Mouse (Mus musculus): ENCODE results near the gene Tmem131. TPM values are rescaled to one million over a fixed set of nuclear protein-coding genes. Genes with fewer than 3 reads are reported as not detected.

Tmem131 gene
- polyA plus RNA-seq, 1 experiment from 2014 or later, result 23.1 TPM

- WGBS, result 81% methylated on average over 9 of the region's 9 CpGs
- Histone ChIP-seq H3K4me2 (ENCODE audit: low read length) (no peak overlapping the region), H3K9ac (replicated peaks; ENCODE audit: low read length) (no peak overlapping the region), H3K4me3 (replicated peaks; ENCODE audit: low read depth, low read length) (no peak overlapping the region), H3K27ac (replicated peaks; ENCODE audit: low read depth, low read length) (no peak overlapping the region), H3K4me1 (ENCODE audit: control insufficient read depth, insufficient read depth, low read length) (no peaks in the 10 kb centered on the region), H3K9me3 (ENCODE audit: control insufficient read depth, low read length) (no peaks in the 10 kb centered on the region), H3K36me3 (ENCODE audit: control insufficient read depth, insufficient read depth, low read length) (no peaks in the 10 kb centered on the region), H3K27me3 (ENCODE audit: control insufficient read depth, insufficient read depth, low read length) (no peaks in the 10 kb centered on the region)
- DNase-seq, result no peak
- ATAC-seq (ENCODE audit: low FRiP score, low TSS enrichment), result no peak
These were observed 184.9 kb downstream of the Tmem131 start for GRCm38 (mm10) chr1:36758553-36758952.

DNA sequence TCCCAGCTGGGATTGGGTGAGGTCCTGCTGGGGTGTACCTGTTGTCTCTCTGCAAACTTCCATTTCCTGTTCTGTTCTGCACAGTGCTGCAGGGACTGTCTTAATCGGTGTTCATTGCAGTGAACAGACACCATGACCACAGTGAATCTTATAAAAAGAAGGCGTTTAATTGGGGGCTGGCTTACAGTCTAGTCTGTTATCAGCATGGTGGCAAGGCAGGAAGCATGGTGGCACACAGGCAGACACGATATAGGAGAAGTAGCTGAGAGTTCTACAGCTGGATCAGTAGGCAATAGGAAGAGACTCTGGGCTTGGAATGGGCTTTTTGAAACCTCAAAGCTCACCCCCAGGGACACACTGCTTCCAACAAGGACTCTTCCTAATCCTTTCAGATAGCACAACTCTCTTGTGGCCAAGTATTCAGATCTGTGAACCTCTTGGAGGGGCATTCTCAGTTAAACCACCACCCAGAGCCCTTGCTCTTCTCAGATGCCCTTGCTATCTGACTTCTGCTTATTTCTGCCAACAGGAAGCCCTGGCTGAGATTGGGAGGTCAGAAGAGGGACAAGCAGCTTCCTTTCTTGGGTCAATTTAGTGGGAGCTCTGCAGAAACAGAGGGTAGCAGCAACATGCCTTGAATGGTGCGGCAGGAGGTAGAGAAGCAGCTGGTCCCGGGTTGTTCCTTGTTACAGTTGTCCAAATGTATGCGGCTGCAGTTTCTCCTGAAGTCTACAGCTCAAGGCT, 189.4 kb downstream of the Tmem131 start:
- no peak overlapping the region for H3K9ac ChIP-seq (replicated peaks; ENCODE audit: low read length)
- H3K27me3 ChIP-seq (ENCODE audit: control insufficient read depth, insufficient read depth, low read length), result no peaks in the 10 kb centered on the region
- no peak overlapping the region for H3K4me2 ChIP-seq (ENCODE audit: low read length)
- no peaks in the 10 kb centered on the region for H3K36me3 ChIP-seq (ENCODE audit: control insufficient read depth, insufficient read depth, low read length)
- no peaks in the 10 kb centered on the region for H3K9me3 ChIP-seq (ENCODE audit: control insufficient read depth, low read length)
- no peak for DNase-seq
- 81% methylated on average over 6 of the region's 6 CpGs for WGBS
- no peak for ATAC-seq (ENCODE audit: low FRiP score, low TSS enrichment)
- H3K4me1 ChIP-seq (ENCODE audit: control insufficient read depth, insufficient read depth, low read length), result no peaks in the 10 kb centered on the region
- H3K4me3 ChIP-seq (replicated peaks; ENCODE audit: low read depth, low read length), result no peak overlapping the region
- H3K27ac ChIP-seq (replicated peaks; ENCODE audit: low read depth, low read length), result no peak overlapping the region

- Histone ChIP-seq H3K4me2 (ENCODE audit: low read length) (no peak overlapping the region), H3K9ac (replicated peaks; ENCODE audit: low read length) (no peak overlapping the region), H3K27ac (replicated peaks; ENCODE audit: low read depth, low read length) (no peak overlapping the region), H3K4me1 (ENCODE audit: control insufficient read depth, insufficient read depth, low read length) (peaks cover 15% of the 10 kb centered on the region), H3K4me3 (replicated peaks; ENCODE audit: low read depth, low read length) (no peak overlapping the region), H3K36me3 (ENCODE audit: control insufficient read depth, insufficient read depth, low read length) (no peaks in the 10 kb centered on the region), H3K27me3 (ENCODE audit: control insufficient read depth, insufficient read depth, low read length) (no peaks in the 10 kb centered on the region), H3K9me3 (ENCODE audit: control insufficient read depth, low read length) (no peaks in the 10 kb centered on the region)
- 42% methylated on average over 15 of the region's 15 CpGs for WGBS
- peak; percentile 47 for DNase-seq
- no peak for ATAC-seq (ENCODE audit: low FRiP score, low TSS enrichment)
These were observed 197.0 kb downstream of the Tmem131 start for GRCm38 (mm10) chr1:36746452-36746851.

- WGBS, result 37% methylated on average over 4 of the region's 4 CpGs
- H3K9me3 ChIP-seq (ENCODE audit: control insufficient read depth, low read length), result no peaks in the 10 kb centered on the region
- peaks cover 15% of the 10 kb centered on the region for H3K4me1 ChIP-seq (ENCODE audit: control insufficient read depth, insufficient read depth, low read length)
- H3K36me3 ChIP-seq (ENCODE audit: control insufficient read depth, insufficient read depth, low read length), result no peaks in the 10 kb centered on the region
- DNase-seq (no peak), ATAC-seq (ENCODE audit: low FRiP score, low TSS enrichment) (no peak)
- H3K27ac ChIP-seq (replicated peaks; ENCODE audit: low read depth, low read length), result no peak overlapping the region
- H3K4me3 ChIP-seq (replicated peaks; ENCODE audit: low read depth, low read length), result no peak overlapping the region
- no peak overlapping the region for H3K4me2 ChIP-seq (ENCODE audit: low read length)
- no peak overlapping the region for H3K9ac ChIP-seq (replicated peaks; ENCODE audit: low read length)
- no peaks in the 10 kb centered on the region for H3K27me3 ChIP-seq (ENCODE audit: control insufficient read depth, insufficient read depth, low read length)
These were observed 197.8 kb downstream of the Tmem131 start for GRCm38 (mm10) chr1:36745661-36746060.

GRCm38 (mm10) chr1:36744268-36744944, 199.1 kb downstream of the Tmem131 start:
- Histone ChIP-seq H3K9ac (replicated peaks; ENCODE audit: low read length) (no peak overlapping the region), H3K27ac (replicated peaks; ENCODE audit: low read depth, low read length) (peak overlapping the region; percentile 70)
- peak; percentile 60 for ATAC-seq (ENCODE audit: low FRiP score, low TSS enrichment)

GRCm38 (mm10) chr1:36743046-36743445, 200.4 kb downstream of the Tmem131 start:
- peaks cover 15% of the 10 kb centered on the region for H3K4me1 ChIP-seq (ENCODE audit: control insufficient read depth, insufficient read depth, low read length)
- H3K4me2 ChIP-seq (ENCODE audit: low read length), result no peak overlapping the region
- 81% methylated on average over 9 of the region's 9 CpGs for WGBS

More at GRCm38 (mm10) chr1:36744268-36744944, 199.1 kb downstream of the Tmem131 start:
- DNase-seq, result peak; percentile 88
- Histone ChIP-seq H3K4me2 (ENCODE audit: low read length) (peak overlapping the region; percentile 50), H3K4me1 (ENCODE audit: control insufficient read depth, insufficient read depth, low read length) (peaks cover 15% of the 10 kb centered on the region), H3K36me3 (ENCODE audit: control insufficient read depth, insufficient read depth, low read length) (no peaks in the 10 kb centered on the region), H3K27me3 (ENCODE audit: control insufficient read depth, insufficient read depth, low read length) (no peaks in the 10 kb centered on the region), H3K9me3 (ENCODE audit: control insufficient read depth, low read length) (no peaks in the 10 kb centered on the region), H3K4me3 (replicated peaks; ENCODE audit: low read depth, low read length) (peak overlapping the region; percentile 25)
- WGBS, result 23% methylated on average over 17 of the region's 17 CpGs

More at GRCm38 (mm10) chr1:36743046-36743445, 200.4 kb downstream of the Tmem131 start:
- no peaks in the 10 kb centered on the region for H3K9me3 ChIP-seq (ENCODE audit: control insufficient read depth, low read length)
- DNase-seq (no peak), ATAC-seq (ENCODE audit: low FRiP score, low TSS enrichment) (no peak)
- no peak overlapping the region for H3K4me3 ChIP-seq (replicated peaks; ENCODE audit: low read depth, low read length)
- no peaks in the 10 kb centered on the region for H3K36me3 ChIP-seq (ENCODE audit: control insufficient read depth, insufficient read depth, low read length)
- no peak overlapping the region for H3K27ac ChIP-seq (replicated peaks; ENCODE audit: low read depth, low read length)
- H3K9ac ChIP-seq (replicated peaks; ENCODE audit: low read length), result no peak overlapping the region
- H3K27me3 ChIP-seq (ENCODE audit: control insufficient read depth, insufficient read depth, low read length), result no peaks in the 10 kb centered on the region

Other genes starting within 250 kb of the Tmem131 start
- 0.51 and 0.80 TPM in 2 replicates for gene 4933424G06Rik, start 233.5 kb downstream of the Tmem131 start, polyA plus RNA-seq (2014; fragmentation: Nextera tagmentation; extraction: Ambion mirVana)
- gene Actr1b, start 229.2 kb downstream of the Tmem131 start, polyA plus RNA-seq (2014; fragmentation: Nextera tagmentation; extraction: Ambion mirVana), result 77.9 and 81.9 TPM in 2 replicates
- gene Zap70, start 181.9 kb downstream of the Tmem131 start, polyA plus RNA-seq (2014; fragmentation: Nextera tagmentation; extraction: Ambion mirVana), result 1.7 and 2.0 TPM in 2 replicates
- 0.34 and 0.54 TPM in 2 replicates for gene Vwa3b, start 82.9 kb upstream of the Tmem131 start, polyA plus RNA-seq (2014; fragmentation: Nextera tagmentation; extraction: Ambion mirVana)